Mouse (Mus musculus): ENCODE measurements around the gene Akr1c19. TPM values are rescaled to one million over a fixed set of nuclear protein-coding genes. Genes with fewer than 3 reads are reported as not detected.
"Not testable (repeated sequence)": the region's sequence is repeated elsewhere in the genome, so short reads cannot be mapped to it uniquely, and the experiment has no call there.

Gene Akr1c19
- not detected in 2 replicates for polyA plus RNA-seq (2012; rRNA removed)

- H3K4me3 ChIP-seq (ENCODE audit: insufficient read depth, low read length): no peak within 1 kb of the TSS
- TF ChIP-seq CTCF (IDR thresholded peaks at IDR 0.05; ENCODE audit: extremely low read depth, insufficient read depth, low read length) (no peak), POLR2A (IDR thresholded peaks at IDR 0.05; ENCODE audit: extremely low read depth, insufficient read depth, low read length) (no peak)
- no peak within 1 kb of the TSS for H3K27ac ChIP-seq (ENCODE audit: insufficient read depth, low read length)
- H3K4me1 ChIP-seq (ENCODE audit: control insufficient read depth, insufficient read depth, low read length): no peaks in the 10 kb centered on the region
Observed at GRCm38 (mm10) chr13:4228441-4228840, at the start of gene Akr1c19. Gene Akr1c19, plus strand, starts transcription at chr13:4228700.

DNA sequence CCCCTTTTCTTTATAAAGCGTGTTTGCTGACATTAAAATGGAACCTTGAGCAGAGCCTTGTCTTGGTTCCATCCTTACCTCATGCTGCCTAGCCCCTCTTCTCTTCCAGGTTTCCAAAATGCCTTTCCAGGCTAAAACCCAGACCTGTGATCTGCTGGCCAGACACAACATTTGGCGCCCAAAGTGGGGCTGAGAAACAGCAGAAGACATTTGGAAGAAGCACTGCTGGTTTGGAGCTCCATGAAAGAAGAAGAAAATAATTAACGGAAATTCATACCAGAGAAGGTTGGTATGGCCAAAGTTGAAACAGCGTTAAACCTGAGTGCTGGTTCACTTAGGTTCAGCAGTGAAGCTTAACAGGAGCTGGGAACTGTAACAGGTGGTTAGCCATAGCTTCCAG lies 47.2 kb upstream of the Akr1c19 start:
- H3K4me3 ChIP-seq (ENCODE audit: insufficient read depth, low read length); H3K4me1 ChIP-seq (ENCODE audit: control insufficient read depth, insufficient read depth, low read length); H3K27ac ChIP-seq (ENCODE audit: insufficient read depth, low read length): not testable (repeated sequence)

DNA sequence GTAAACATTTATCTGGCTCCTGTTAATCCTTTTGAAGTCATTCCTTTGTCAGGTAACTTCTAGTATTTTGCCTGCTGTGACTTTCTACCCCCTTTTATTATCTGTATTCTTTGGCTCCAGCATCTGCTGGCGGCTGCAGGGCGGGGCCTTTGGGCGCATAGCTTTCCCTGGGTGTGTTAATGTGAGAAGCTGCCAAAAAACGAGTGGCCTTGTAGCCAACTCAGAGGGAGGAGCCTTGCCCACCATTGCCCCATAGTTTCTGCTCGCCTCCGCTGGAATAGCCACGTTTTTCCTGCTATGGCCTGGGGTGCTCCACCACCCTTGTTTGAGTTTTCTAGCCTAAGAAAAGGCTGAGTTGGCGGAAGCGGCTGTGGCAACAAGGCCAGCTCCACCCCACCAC lies 45.4 kb upstream of the Akr1c19 start:
- H3K27ac ChIP-seq (ENCODE audit: insufficient read depth, low read length): no peak overlapping the region
- no peaks in the 10 kb centered on the region for H3K4me1 ChIP-seq (ENCODE audit: control insufficient read depth, insufficient read depth, low read length)
- H3K4me3 ChIP-seq (ENCODE audit: insufficient read depth, low read length): no peak overlapping the region
- no peak for TF ChIP-seq CTCF (IDR thresholded peaks at IDR 0.05; ENCODE audit: extremely low read depth, insufficient read depth, low read length)
- no peak for TF ChIP-seq POLR2A (IDR thresholded peaks at IDR 0.05; ENCODE audit: extremely low read depth, insufficient read depth, low read length)

GRCm38 (mm10) chr13:4186641-4187411 lies 41.7 kb upstream of the Akr1c19 start:
- H3K4me1 ChIP-seq (ENCODE audit: control insufficient read depth, insufficient read depth, low read length); H3K4me3 ChIP-seq (ENCODE audit: insufficient read depth, low read length); H3K27ac ChIP-seq (ENCODE audit: insufficient read depth, low read length): not testable (repeated sequence)

DNA sequence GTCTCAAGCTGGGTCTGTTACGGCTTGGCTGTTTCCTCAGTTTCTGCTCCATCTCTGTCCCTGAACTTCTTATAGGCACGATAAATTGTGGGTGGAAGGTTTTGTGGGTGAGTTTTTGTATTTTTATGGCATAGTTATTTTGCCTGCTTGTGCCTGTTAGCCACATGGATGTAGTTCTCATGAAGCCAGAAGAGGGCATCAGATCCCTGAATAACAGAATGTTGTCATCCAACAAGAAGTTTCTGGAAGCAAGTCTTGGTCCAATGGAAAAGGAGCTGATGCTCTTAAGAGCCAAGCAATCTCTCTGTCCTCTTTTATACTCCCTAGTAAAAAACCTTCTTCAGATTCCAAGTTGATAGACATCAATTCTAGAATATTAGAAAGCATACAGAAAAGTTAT lies 40.3 kb upstream of the Akr1c19 start:
- Histone ChIP-seq H3K27ac (ENCODE audit: insufficient read depth, low read length) (no peak overlapping the region), H3K4me3 (ENCODE audit: insufficient read depth, low read length) (no peak overlapping the region), H3K4me1 (ENCODE audit: control insufficient read depth, insufficient read depth, low read length) (no peaks in the 10 kb centered on the region)
- TF ChIP-seq POLR2A (IDR thresholded peaks at IDR 0.05; ENCODE audit: extremely low read depth, insufficient read depth, low read length) (no peak), CTCF (IDR thresholded peaks at IDR 0.05; ENCODE audit: extremely low read depth, insufficient read depth, low read length) (peak; percentile 21; the same call in 1 of the 2 replicates)

- no peak within 1 kb of the TSS for H3K27ac ChIP-seq (ENCODE audit: insufficient read depth, low read length)
- no peak for TF ChIP-seq POLR2A (IDR thresholded peaks at IDR 0.05; ENCODE audit: extremely low read depth, insufficient read depth, low read length)
Observed at GRCm38 (mm10) chr13:4190904-4191303, 37.6 kb upstream of the Akr1c19 start, which contains the start of gene Akr1c13. Gene Akr1c13, plus strand, starts transcription at chr13:4191150.

GRCm38 (mm10) chr13:4192511-4192910 lies 36.0 kb upstream of the Akr1c19 start:
- H3K4me3 ChIP-seq (ENCODE audit: insufficient read depth, low read length): no peak overlapping the region
- TF ChIP-seq POLR2A (IDR thresholded peaks at IDR 0.05; ENCODE audit: extremely low read depth, insufficient read depth, low read length) (no peak), CTCF (IDR thresholded peaks at IDR 0.05; ENCODE audit: extremely low read depth, insufficient read depth, low read length) (no peak)
- H3K27ac ChIP-seq (ENCODE audit: insufficient read depth, low read length): no peak overlapping the region
- H3K4me1 ChIP-seq (ENCODE audit: control insufficient read depth, insufficient read depth, low read length): no peaks in the 10 kb centered on the region

More at GRCm38 (mm10) chr13:4190904-4191303, 37.6 kb upstream of the Akr1c19 start, which contains the start of gene Akr1c13:
- Histone ChIP-seq H3K4me3 (ENCODE audit: insufficient read depth, low read length) (no peak within 1 kb of the TSS), H3K4me1 (ENCODE audit: control insufficient read depth, insufficient read depth, low read length) (no peaks in the 10 kb centered on the region)

DNA sequence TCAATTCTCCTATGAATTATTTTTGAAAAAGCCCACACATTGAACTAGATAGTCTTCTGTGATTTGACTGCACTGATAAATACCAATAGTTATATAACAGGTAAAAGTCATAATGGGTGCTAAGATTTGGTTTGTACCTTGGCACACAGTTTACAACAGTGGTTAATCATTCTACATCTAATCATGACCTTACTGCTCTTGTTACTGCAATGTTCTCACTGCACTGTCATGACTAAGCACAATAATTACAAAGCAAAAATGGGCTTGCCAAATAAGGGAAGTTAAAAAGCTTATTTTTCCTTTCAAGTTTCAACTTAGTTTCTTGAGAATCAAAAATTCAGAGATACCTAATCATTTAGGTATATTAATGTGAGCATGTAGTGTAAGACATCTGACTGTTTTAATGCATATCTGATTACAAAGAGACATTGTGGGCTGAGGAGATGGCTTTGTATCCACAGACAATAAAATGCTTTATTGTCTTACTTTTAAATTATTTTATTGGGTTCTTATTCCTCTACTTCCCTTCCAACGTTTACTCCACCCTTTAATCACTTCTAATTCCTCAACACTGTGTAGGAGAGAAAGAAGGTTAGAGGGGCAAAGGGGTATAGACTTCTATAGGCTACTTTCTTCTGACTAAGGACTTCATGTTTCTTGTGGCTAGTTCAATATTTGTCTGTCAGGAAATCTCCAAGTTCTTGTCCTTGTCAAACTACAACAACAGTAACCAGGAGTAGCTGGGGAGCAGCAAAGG lies 22.2 kb upstream of the Akr1c19 start:
- Histone ChIP-seq H3K4me1 (ENCODE audit: control insufficient read depth, insufficient read depth, low read length) (no peaks in the 10 kb centered on the region), H3K27ac (ENCODE audit: insufficient read depth, low read length) (no peak overlapping the region), H3K4me3 (ENCODE audit: insufficient read depth, low read length) (no peak overlapping the region)
- TF ChIP-seq POLR2A (IDR thresholded peaks at IDR 0.05; ENCODE audit: extremely low read depth, insufficient read depth, low read length) (no peak), CTCF (IDR thresholded peaks at IDR 0.05; ENCODE audit: extremely low read depth, insufficient read depth, low read length) (no peak)

- no peaks in the 10 kb centered on the region for H3K4me1 ChIP-seq (ENCODE audit: control insufficient read depth, insufficient read depth, low read length)
- TF ChIP-seq CTCF (IDR thresholded peaks at IDR 0.05; ENCODE audit: extremely low read depth, insufficient read depth, low read length) (no peak), POLR2A (IDR thresholded peaks at IDR 0.05; ENCODE audit: extremely low read depth, insufficient read depth, low read length) (no peak)
- no peak overlapping the region for H3K27ac ChIP-seq (ENCODE audit: insufficient read depth, low read length)
- H3K4me3 ChIP-seq (ENCODE audit: insufficient read depth, low read length): no peak overlapping the region
Observed at GRCm38 (mm10) chr13:4211560-4212299, 16.8 kb upstream of the Akr1c19 start.

All from cortical plate, adult 2 months (tissue).